Mouse (Mus musculus) thymus, postnatal 25 days (tissue): ENCODE results near the gene Prr19.
"Not testable (repeated sequence)": the region's sequence is repeated elsewhere in the genome, so short reads cannot be mapped to it uniquely, and the experiment has no call there.

Source experiments
- DNase-seq: peaks from one replicate; pipeline ENCODE4 v3.0.0; 2022

The Prr19 gene

DNA sequence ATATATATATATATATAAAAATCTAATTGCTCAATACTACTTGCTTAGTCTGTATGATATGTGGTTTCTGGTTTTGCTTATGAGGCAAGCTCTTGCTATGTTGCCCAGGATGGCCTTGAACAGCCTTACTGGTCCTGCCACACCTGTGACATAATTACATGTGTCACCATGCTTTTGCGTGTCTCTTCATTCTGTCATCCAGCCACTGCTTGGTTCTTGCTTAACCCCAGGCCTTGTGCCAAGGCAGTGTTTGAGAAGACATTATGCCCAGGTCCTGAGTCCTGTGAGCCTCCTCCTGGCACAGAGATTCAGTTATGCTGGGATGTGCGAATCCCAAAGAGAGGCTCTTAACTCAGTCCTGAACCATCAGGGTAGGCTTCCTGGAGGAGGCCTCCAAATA lies 22.0 kb downstream of the Prr19 start:
- DNase-seq = no peak

DNA sequence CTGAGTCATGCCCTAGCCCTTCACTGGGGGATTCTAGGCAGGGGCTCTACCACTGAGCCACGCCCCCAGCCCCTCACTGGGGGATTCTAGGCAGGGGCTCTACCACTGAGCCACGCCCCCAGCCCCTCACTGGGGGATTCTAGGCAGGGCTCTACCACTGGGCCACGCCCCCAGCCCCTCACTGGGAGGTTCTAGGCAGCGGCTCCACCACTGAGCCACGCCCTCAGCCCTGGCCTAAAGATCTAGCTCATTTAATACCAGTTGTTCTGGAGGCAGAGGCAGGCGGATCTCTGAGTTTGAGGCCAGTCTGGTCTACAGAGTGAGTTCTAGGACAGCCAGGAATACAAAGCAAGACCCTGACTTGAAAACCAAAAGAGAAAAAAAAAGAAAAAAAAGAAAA lies 24.2 kb downstream of the Prr19 start:
- DNase-seq = not testable (repeated sequence)

DNA sequence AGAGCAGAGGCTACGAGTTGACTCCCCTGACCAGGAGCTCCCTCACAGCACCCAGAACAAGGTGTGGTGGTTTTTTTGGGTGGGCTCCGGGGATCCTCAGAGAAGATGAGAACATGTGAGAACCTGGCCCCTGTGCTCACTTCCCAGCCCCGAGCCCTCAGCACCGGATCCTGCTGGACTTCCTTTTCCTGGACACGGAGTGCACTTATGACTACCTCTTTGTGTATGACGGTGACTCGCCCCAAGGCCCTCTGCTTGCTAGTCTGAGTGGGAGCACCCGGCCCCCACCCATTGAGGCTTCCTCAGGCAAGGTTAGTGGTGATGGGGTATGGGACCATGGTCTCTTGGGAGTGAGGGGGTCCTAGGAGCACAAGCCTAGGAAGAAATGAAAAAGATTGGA lies 25.0 kb downstream of the Prr19 start:
- DNase-seq = no peak

DNA sequence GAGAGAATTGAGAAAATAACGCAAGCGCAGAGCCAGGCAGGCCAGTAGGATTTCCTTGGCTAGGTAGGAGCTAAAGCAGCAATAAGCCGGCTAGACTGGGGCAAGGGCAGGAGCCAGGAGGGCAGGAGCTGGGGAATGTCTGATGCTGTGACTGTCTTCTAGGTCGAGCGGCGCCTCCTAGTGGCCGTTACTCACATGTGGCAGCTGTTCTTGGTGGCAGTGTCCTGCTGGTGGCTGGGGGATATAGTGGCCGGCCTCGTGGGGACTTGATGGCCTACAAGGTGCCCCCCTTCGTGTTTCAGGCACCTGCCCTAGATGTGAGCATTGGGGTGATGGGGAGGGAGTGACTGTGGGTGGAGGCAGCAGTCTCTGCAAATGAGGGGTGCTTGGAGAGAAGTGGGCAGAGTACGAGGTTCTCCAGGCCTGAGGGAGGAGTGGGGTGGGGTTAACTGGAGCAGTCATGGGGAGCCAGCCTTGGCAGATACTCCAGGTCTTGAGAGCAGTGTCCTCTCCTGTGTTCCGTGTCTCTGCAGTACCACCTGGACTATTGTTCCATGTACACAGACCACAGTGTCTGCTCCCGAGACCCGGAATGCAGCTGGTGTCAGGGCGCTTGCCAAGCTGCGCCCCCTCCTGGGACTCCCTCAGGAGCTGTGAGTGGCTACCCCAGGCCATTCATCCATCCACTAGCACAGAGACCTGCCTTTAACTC lies 32.5 kb downstream of the Prr19 start:
- DNase-seq = peak; percentile 75

DNA sequence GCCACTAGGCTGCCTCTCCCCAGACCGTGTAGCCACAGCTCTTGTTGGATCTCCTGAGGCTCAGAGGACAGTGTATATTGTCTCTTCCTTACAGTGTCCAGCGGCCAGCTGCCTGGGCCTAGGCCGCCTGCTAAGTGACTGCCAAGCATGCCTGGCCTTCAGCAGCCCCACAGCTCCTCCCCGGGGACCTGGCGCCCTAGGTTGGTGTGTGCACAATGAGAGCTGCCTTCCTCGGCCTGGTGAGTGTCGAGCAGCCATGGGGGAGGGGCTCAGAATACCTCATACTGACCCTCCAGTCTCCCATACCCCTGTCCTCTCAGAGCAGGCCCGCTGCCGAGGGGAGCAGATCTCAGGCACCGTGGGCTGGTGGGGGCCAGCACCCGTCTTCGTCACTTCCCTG lies 33.3 kb downstream of the Prr19 start:
- no peak for DNase-seq

DNA sequence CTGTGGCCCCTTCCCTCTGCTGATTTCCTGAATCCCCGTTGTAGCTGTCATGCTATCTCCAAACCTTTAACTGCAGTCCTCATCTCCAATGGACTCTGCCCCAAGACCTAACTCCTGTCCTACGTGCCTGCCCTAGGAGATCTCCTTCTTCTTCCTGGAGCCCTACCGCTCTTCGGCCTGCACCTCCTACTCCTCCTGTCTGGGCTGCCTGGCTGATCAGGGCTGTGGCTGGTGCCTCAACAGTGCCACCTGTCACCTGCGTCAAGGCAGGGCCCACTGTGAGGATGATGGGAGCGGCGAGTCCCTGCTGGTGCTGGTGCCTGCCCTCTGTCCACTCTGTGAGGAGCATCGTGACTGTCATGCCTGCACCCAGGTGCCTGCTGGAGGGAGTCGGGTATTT lies 38.1 kb downstream of the Prr19 start:
- no peak for DNase-seq

DNA sequence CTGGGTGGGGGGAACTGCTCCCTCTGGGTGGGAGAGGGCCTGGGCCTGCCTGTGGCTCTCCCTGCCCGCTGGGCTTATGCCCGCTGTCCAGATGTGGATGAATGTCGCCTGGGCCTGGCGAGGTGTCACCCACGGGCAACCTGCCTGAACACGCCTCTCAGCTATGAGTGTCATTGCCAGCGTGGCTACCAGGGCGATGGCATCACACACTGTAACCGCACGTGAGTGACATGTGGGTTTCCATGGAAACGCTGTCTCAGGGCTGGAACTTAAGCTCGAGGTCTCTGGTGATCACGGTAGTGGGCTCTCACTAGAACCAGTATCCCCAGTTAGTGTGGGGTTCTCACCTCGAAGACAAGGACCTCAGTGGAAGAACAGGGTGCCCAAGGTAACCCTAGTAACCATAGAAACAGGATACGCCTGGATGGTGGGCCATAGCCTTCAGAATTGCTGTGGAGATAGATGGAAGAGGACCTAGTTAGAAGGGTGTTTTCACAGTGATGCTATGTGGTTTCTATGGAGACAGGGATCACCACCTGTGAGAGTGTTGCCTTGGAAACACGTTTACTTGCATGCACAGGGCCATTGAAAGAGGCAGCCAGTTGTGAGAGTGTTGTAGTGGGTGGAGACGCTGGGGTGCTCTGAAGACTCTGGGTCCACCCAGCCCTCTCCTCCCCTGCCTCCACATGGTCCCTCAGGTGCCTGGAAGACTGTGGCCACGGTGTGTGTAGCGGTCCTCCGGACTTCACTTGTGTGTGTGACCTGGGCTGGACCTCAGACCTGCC lies 40.0 kb downstream of the Prr19 start:
- no peak for DNase-seq

DNA sequence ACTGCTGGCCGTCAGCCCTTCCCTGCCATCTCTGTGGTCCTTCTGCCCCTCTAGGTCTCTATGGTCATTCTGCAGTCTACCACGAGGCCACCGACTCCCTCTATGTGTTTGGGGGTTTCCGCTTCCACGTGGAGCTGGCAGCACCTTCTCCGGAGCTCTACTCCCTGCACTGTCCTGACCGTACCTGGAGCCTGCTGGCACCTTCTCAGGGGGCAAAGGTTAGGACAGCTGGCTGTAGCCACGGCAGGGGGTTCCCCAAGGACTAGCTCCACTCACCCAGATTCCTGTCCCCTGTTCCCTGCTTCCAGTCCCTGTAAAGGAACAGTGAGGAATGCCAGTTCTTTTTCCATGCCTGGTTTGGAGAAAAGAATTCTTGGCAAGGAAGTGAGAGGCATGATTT lies 47.6 kb downstream of the Prr19 start:
- no peak for DNase-seq
